Mouse (Mus musculus): ENCODE results near the gene Pappa. TPM values are rescaled to one million over a fixed set of nuclear protein-coding genes. Genes with fewer than 3 reads are reported as not detected.

Pappa gene
- polyA plus RNA-seq, 2 experiments: 1.7 TPM

DNA sequence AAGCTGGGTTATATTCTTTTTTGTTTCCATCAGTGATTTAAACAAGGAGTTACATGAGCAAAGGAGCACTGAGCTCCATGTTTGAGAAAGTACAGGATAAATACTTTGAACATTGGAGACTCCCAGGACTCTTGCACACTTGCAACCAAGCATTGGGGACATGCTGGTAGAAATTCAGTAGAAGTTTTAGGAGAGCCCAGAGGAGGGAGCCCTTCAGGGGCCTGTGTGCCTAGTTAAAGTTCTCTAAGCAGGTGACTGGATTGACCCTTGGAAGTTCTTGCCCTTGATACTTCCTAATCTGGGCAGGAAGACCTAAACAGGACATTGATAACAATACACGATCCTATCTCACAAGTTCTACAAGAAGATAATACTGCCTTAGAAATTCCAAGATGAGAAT lies 3.6 kb upstream of the Pappa start:
- Histone ChIP-seq H3K4me3 (replicated peaks; ENCODE audit: low read length) (no peak overlapping the region), H3K27ac (replicated peaks; ENCODE audit: low read depth, low read length) (no peak overlapping the region), H3K4me1 (ENCODE audit: control insufficient read depth, insufficient read depth, low read length) (peaks cover 4% of the 10 kb centered on the region), H3K9ac (ENCODE audit: low read depth, low read length, severe bottlenecking) (no peak overlapping the region), H3K36me3 (ENCODE audit: control insufficient read depth, insufficient read depth, low read length) (no peaks in the 10 kb centered on the region), H3K27me3 (ENCODE audit: control insufficient read depth, insufficient read depth, low read length) (no peaks in the 10 kb centered on the region), H3K4me2 (replicated peaks; ENCODE audit: low read depth, low read length, severe bottlenecking) (no peak overlapping the region), H3K9me3 (ENCODE audit: control insufficient read depth, low read length) (no peaks in the 10 kb centered on the region)
- no peak for TF ChIP-seq POLR2A (IDR thresholded peaks at IDR 0.05; ENCODE audit: borderline replicate concordance, extremely low read depth, insufficient read depth, insufficient read length)
- 74% methylated on average over 1 of the region's 1 CpGs for WGBS
- no peak for ATAC-seq (ENCODE audit: low FRiP score, low read depth)
- no peak for DNase-seq (ENCODE audit: low spot score)

DNA sequence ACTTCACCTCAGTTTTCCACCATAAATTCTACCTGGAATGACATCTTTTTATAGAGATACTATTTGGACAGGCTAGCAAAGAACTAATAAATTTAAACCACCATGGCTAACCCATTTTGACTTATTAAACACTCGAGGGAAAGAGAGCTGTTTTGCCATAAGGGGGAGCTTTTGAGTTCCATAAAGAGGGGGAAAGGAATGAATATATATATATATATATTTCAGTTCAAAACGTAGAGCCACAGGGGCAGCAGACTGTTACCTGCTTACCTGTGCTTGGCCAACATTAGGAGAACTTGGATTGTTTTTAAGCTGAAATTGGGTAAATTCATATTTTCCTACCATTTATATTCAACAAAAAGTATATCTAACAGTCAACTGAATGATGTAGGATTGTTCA lies 1.1 kb upstream of the Pappa start:
- Histone ChIP-seq H3K9me3 (ENCODE audit: control insufficient read depth, low read length) (no peaks in the 10 kb centered on the region), H3K4me3 (replicated peaks; ENCODE audit: low read length) (0 out of 2 replicates have a peak overlapping the region, but pooled peaks have one; percentile 51), H3K27ac (replicated peaks; ENCODE audit: low read depth, low read length) (no peak overlapping the region), H3K9ac (ENCODE audit: low read depth, low read length, severe bottlenecking) (no peak overlapping the region), H3K4me2 (replicated peaks; ENCODE audit: low read depth, low read length, severe bottlenecking) (peak overlapping the region; percentile 58), H3K4me1 (ENCODE audit: control insufficient read depth, insufficient read depth, low read length) (peaks cover 10% of the 10 kb centered on the region), H3K36me3 (ENCODE audit: control insufficient read depth, insufficient read depth, low read length) (no peaks in the 10 kb centered on the region), H3K27me3 (ENCODE audit: control insufficient read depth, insufficient read depth, low read length) (no peaks in the 10 kb centered on the region)
- DNase-seq (ENCODE audit: low spot score) (peak; percentile 64), ATAC-seq (ENCODE audit: low FRiP score, low read depth) (no peak)
- 0% methylated on average over 2 of the region's 2 CpGs for WGBS
- no peak for TF ChIP-seq POLR2A (IDR thresholded peaks at IDR 0.05; ENCODE audit: borderline replicate concordance, extremely low read depth, insufficient read depth, insufficient read length)

DNA sequence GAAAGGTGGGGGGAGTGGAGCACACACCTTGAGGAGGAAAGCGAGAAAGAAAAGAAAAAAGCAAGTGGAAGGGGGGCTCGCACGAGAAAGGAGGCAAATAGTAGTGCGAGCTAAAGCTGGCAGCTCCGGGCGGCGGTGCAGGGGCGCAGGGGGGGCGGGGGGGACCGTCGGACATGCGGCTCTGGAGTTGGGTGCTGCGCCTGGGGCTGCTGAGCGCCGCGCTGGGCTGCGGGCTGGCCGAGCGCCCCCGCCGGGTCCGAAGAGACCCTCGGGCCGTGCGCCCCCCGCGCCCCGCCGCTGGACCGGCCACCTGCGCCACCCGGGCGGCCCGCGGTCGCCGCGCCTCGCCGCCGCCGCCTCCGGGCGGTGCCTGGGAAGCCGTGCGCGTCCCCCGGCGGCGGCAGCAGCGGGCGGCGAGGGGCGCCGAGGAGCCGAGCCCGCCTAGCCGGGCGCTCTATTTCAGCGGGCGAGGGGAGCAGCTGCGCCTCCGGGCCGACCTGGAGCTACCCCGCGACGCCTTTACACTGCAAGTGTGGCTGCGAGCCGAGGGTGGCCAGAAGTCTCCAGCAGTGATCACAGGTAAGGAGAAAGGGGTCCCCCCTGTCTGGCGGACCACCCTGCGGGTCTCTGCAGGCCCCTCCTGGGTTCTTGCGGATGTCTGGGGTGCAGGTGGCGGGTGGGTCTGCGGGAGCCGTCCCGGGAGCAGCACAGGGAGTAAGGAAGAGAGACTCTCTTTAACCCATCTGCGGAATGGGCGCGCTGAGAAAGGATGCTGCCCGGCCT lies 586 bp downstream of the Pappa start:
- DNase-seq (ENCODE audit: low spot score): peak; percentile 22
- 0 out of 2 replicates have a peak, but pooled peaks have one; percentile 21 for ATAC-seq (ENCODE audit: low FRiP score, low read depth)
- no peaks in the 10 kb centered on the region for H3K36me3 ChIP-seq (ENCODE audit: control insufficient read depth, insufficient read depth, low read length)
- 4% methylated on average over 22 of the region's 80 CpGs for WGBS
- H3K4me1 ChIP-seq (ENCODE audit: control insufficient read depth, insufficient read depth, low read length): peaks cover 10% of the 10 kb centered on the region
- TF ChIP-seq POLR2A (IDR thresholded peaks at IDR 0.05; ENCODE audit: borderline replicate concordance, extremely low read depth, insufficient read depth, insufficient read length): no peak
- H3K4me3 ChIP-seq (replicated peaks; ENCODE audit: low read length): peak overlapping the region; percentile 51
- no peaks in the 10 kb centered on the region for H3K27me3 ChIP-seq (ENCODE audit: control insufficient read depth, insufficient read depth, low read length)
- peak overlapping the region; percentile 59 for H3K9ac ChIP-seq (ENCODE audit: low read depth, low read length, severe bottlenecking)
- no peaks in the 10 kb centered on the region for H3K9me3 ChIP-seq (ENCODE audit: control insufficient read depth, low read length)
- H3K4me2 ChIP-seq (replicated peaks; ENCODE audit: low read depth, low read length, severe bottlenecking): peak overlapping the region; percentile 58
- peak overlapping the region; percentile 67 for H3K27ac ChIP-seq (replicated peaks; ENCODE audit: low read depth, low read length)

DNA sequence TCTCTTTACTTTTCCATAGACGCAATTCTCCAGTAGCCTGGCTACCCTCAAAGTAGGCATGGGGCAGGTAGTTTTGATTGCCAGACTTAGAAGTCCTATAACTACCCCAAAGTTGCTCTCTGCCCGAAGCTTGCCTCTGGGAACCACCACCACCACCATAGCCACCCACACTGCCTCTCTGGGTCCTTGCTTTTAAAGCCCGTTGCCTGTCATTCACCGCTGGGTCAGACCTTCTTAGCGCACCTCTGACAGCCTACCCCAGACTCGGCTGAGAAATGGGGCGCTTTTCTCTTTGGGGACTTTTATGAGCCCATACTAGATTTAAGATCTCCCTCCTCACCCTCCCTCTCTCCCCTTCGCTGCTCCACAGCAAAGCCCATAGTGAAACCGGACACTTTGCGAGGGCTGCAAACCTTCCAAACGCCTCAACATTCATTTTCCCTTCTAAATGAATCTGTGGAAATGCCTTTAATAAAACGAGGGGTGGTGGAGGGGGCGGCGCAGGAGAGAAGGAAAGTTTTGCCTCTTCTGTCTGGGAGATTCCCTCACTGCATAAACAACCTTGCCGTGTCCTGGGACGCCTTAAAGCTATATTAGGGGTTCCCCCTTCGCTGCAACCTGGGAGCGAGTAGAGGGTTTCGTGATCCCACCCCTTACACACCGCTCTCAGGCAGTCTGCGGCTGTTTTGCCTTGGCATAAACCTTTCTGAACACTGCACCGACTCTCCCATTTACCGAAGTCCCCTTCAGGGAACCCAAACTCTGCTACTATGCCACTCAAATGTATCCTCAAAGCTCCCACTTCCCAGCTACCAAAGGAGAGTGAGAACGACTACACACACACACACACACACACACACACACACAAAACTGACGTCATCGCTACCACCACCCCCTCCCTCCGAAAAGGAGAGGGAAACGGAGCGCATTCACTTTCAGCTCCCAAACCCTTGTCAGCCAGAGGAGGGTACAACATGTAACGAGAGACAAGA lies 1.7 kb downstream of the Pappa start:
- Histone ChIP-seq H3K9ac (ENCODE audit: low read depth, low read length, severe bottlenecking) (peak overlapping the region; percentile 59), H3K27me3 (ENCODE audit: control insufficient read depth, insufficient read depth, low read length) (no peaks in the 10 kb centered on the region), H3K4me3 (replicated peaks; ENCODE audit: low read length) (peak overlapping the region; percentile 51), H3K27ac (replicated peaks; ENCODE audit: low read depth, low read length) (peak overlapping the region; percentile 66), H3K9me3 (ENCODE audit: control insufficient read depth, low read length) (no peaks in the 10 kb centered on the region), H3K4me1 (ENCODE audit: control insufficient read depth, insufficient read depth, low read length) (peaks cover 10% of the 10 kb centered on the region), H3K36me3 (ENCODE audit: control insufficient read depth, insufficient read depth, low read length) (no peaks in the 10 kb centered on the region), H3K4me2 (replicated peaks; ENCODE audit: low read depth, low read length, severe bottlenecking) (peak overlapping the region; percentile 58)
- WGBS: under 1% methylated on average over 30 of the region's 30 CpGs
- peak; percentile 59 for ATAC-seq (ENCODE audit: low FRiP score, low read depth)
- peak; percentile 77 for DNase-seq (ENCODE audit: low spot score)
- no peak for TF ChIP-seq POLR2A (IDR thresholded peaks at IDR 0.05; ENCODE audit: borderline replicate concordance, extremely low read depth, insufficient read depth, insufficient read length)

Measured in limb, embryonic 14.5 days (tissue).